Mouse (Mus musculus): Measurements from ENCODE around the gene Gpr19.

Gene Gpr19

GRCm38 (mm10) chr6:134849461-134849860 lies 48.9 kb downstream of the Gpr19 start:
- DNase-seq (ENCODE audit: low spot score in 2 of 2): no peak

GRCm38 (mm10) chr6:134848197-134848890 lies 50.0 kb downstream of the Gpr19 start:
- DNase-seq (ENCODE audit: low spot score in 2 of 2): no peak

- no peak for DNase-seq (ENCODE audit: low spot score in 2 of 2)
These were observed 50.8 kb downstream of the Gpr19 start for GRCm38 (mm10) chr6:134847550-134847949.

GRCm38 (mm10) chr6:134846308-134846707 lies 52.1 kb downstream of the Gpr19 start:
- DNase-seq (ENCODE audit: low spot score in 2 of 2): no peak

GRCm38 (mm10) chr6:134845726-134846125 lies 52.7 kb downstream of the Gpr19 start:
- DNase-seq (ENCODE audit: low spot score in 2 of 2): no peak

- no peak for DNase-seq (ENCODE audit: low spot score in 2 of 2)
These were observed 58.0 kb downstream of the Gpr19 start for GRCm38 (mm10) chr6:134840346-134840745.

GRCm38 (mm10) chr6:134838111-134838510 lies 60.3 kb downstream of the Gpr19 start:
- no peak for DNase-seq (ENCODE audit: low spot score in 2 of 2)

- DNase-seq (ENCODE audit: low spot score in 2 of 2): no peak
These were observed 63.7 kb downstream of the Gpr19 start for GRCm38 (mm10) chr6:134834585-134835251.

- DNase-seq (ENCODE audit: low spot score in 2 of 2): no peak
These were observed 67.6 kb downstream of the Gpr19 start for GRCm38 (mm10) chr6:134830776-134831175.

GRCm38 (mm10) chr6:134829786-134830700 lies 68.3 kb downstream of the Gpr19 start, which contains the start of gene Crebl2:
Gene Crebl2, plus strand, starts transcription at chr6:134830154.
- DNase-seq (ENCODE audit: low spot score in 2 of 2): peak; percentile 100

- no peak for DNase-seq (ENCODE audit: low spot score in 2 of 2)
These were observed 75.5 kb downstream of the Gpr19 start for GRCm38 (mm10) chr6:134822844-134823243.

GRCm38 (mm10) chr6:134820411-134820810 lies 78.0 kb downstream of the Gpr19 start:
- no peak for DNase-seq (ENCODE audit: low spot score in 2 of 2)

- DNase-seq (ENCODE audit: low spot score in 2 of 2): no peak
These were observed 78.6 kb downstream of the Gpr19 start for GRCm38 (mm10) chr6:134819741-134820140.
